Mouse (Mus musculus) v-Abl transformed pro-B cells (cell line): ENCODE data around the gene Cacna1s.

Source experiments
- in situ Hi-C, 2 experiments: fragments of 400-800 bp; cut with MboI; formaldehyde crosslinking; loops; one replicate each; pipeline ENCODE4 v1.15.1; 2025; ENCODE audit not compliant: unreplicated experiment in 2 of 2

Cacna1s gene

DNA sequence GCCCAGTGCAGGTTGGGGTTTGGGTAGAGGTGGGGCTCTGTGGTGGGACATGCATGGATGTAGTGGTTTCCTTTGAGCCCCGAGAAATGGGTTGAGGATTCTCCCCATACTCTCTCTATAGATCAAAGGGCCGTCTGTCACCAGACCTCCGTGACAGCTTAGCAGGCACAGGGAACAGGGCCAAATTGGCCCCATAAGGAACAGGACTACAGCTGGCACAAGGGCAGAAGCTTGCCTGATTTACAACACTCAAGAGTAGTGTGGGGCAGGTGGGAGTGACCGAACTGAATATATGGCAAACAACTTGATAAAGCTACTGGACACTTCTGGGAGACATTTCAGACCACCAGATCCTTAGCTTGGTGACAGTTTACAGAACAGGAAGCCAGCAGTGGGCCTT, 52.2 kb downstream of the Cacna1s start:
- in situ Hi-C loops, result no loop called here

DNA sequence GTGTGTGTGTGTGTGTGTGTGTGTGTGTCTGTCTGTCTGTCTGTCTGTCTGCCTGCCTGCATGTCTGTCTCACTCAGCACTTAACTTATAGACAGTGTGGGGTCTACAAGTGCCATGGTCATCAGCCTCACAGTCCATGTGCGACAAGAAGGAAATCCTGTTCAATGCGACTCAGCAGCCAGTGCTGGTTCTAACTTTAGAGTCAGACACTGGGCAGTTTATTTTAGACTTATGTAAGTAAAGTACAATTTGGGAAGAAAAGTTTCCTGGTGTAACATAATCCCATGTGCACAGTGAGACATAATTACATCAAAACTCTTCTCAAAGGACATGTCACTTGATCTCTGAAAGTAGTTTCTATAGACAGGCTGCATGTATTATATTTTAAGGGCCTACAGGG, 56.9 kb downstream of the Cacna1s start:
- in situ Hi-C loops, result no loop called here

DNA sequence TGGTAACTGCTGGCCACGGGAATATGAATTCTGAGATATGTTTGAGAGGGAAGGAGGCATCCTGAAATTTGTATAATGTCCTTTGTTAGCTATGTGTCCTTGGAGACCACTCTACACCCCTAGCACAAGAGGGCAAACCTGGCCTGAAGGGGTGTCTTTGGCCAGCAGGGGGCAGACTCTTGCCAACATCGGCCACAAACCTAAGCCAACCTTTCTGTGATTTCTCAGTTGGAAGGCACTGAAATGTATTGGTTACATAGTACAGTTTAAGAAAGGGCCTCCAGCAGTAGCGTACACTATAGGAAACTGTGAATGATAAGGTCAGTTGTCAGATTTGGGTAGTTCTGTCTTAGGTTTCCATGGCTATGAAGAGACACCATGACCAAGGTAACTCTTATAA, 63.6 kb downstream of the Cacna1s start:
- in situ Hi-C loops, result loop anchor here (5.0 to 10.0 kb wide), 3 partner anchors 56 to 349 kb away; partner anchors contain the start of gene Kif14 (in 1 of the 2)

DNA sequence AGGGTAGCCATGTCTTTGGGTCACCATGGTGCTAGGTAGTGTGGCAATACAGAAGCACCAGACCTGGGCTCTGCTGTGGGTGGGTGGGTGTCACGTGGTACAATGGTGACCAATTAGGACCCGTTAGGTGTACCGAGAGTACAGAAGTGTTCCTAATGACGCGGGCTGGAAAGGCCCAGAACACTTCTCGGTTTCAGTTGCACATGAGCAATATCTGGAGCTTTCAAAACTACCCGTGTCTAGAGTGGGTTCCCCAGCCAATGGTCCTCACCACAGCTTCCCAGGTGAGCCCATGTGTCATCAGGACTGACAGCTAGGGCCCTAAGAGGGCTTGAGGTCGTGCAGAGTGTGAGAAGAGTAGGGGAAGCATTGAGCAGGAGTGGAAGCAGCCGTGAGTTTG, 64.5 kb downstream of the Cacna1s start:
- in situ Hi-C loops, result loop anchor here (5.0 to 10.0 kb wide), 3 partner anchors 55 to 348 kb away; partner anchors contain the start of gene Kif14 (in 1 of the 2)

DNA sequence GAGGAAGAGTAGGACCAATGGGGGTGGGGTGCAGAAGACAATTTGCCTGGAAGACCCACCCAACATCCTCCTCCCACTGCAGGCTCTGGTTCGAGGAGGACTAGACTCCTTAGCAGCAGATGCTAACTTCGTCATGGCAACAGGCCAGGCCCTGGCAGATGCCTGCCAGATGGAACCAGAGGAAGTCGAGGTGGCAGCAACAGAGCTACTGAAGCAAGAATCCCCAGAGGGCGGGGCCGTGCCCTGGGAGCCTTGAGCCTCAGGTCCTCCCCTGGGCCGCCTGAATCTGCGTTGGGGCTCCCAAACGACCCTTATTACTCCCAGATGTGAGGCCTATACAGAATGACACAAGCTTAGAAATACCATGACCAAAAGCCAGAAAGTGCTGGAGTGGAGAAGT, 66.3 kb downstream of the Cacna1s start:
- in situ Hi-C loops, result loop anchor here (5.0 to 10.0 kb wide), 3 partner anchors 53 to 346 kb away; partner anchors contain the start of gene Kif14 (in 1 of the 2)

DNA sequence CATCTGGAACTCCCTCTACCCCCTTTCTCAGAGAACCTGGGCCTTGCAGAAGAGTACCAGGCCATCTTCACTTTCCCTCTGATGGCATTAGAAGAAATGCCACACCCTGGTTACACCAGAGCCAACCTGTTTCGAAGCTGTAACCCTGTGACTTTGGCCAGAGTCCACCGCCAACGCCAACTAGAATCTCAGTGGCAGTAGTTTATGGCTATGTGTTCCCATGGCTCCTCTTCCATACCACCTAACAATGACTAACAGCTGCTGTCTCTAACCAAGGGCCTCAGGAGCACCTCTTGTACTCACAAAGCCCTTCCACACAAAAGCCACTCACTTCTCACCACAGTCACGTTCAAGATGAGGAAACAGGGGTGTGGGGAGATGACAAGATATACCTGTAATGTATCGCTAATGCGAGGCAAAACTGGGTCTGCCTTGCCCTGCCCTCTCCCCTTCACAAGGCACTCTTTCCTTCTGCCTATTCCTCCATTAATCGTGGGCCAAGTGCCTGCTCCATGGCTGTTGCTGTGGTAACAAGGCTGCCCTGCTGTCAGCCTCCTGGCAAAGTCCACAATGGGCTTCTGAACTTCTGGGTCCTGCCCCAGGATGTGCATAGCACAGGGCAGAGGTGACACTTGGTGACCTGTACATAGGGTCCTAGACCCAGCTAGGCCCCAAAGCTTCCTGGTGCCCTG, 67.2 kb downstream of the Cacna1s start:
- in situ Hi-C loops, result loop anchor here (5.0 to 10.0 kb wide), 3 partner anchors 53 to 345 kb away; partner anchors contain the start of gene Kif14 (in 1 of the 2)

DNA sequence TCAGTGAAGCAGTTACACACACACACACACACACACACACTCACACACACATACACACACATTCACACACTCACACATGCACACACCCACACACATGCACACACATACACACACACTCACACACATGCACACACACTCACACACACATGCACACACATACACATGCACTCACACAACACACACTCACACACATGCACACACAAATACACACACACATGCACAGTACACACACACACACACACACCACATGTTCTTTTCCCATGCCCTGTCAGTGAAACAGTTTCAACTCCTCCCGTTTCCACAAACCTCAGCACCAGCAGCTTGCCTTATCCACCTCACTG, 67.7 kb downstream of the Cacna1s start:
- in situ Hi-C loops, result no loop called here

DNA sequence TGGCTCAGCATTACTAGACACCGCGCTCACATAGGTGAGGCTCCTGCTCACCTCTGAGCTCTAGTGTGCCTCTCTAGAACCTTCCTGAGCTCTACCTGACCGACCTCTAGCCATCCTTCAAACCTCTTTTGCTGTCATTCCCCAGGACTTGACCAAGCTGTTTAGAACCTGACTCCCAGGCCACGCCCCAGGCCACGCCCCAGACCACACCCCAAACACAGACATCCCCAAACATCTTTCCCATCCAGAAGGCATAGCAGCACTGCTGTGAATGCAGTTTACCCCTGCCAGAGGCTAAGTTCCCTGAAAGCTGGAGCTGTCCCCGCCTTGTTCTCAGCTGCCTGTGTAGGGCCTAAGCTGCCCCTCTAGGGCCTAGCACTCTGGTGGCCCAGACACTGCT, 68.2 kb downstream of the Cacna1s start:
- in situ Hi-C loops, result no loop called here

DNA sequence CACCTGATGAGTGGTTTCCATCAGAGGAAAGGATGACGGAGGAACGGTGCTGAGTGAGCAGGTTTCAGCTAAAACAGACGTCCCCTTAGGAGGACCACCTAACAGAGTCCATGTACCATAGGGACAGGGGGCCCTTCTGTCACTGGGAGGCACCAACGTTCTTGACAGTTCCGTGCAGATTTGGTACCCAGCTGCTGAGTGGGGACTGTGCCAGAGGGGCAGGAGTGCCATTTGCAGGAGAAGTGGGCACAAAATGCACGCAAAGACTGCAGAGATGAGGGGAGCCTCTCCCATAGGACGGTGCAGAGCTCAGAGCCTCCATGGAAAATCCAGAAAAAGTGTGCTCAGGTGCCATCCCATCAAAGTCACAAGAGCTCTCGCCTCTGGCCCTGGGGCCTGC, 69.5 kb downstream of the Cacna1s start:
- in situ Hi-C loops, result no loop called here

DNA sequence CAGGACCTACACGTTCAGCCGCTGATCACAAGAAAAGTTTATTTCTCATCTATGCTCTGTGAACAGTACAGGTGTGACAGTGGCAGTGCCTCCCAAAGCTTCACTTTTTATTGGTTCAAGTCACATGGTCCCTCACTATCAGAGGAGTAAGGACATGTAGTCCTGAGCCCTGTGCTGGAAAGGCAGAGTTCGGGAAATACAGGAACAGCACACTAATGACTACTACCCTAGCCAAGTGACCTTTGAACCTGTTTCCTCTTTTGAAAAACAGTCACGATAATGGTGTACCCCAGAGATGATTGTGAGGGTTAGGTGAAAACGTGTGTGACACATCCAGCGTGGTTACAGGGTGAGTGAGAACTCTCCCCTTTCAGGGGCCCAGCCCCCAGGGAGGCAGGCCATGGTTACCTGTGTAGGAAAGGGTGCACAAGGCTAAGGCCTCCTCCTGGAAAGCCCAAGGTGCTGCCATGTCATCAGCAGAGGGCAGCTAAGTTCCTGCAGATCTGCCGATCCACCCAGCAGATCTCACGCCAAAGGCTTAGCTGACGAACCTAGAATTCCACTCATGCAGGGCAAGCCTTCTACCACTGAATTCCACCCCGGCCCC, 73.7 kb downstream of the Cacna1s start:
- in situ Hi-C loops, result loop anchor here in 1 of 2 experiments (25.0 kb wide), 1 partner anchor 1761 kb away; no protein-coding TSS in a partner anchor

DNA sequence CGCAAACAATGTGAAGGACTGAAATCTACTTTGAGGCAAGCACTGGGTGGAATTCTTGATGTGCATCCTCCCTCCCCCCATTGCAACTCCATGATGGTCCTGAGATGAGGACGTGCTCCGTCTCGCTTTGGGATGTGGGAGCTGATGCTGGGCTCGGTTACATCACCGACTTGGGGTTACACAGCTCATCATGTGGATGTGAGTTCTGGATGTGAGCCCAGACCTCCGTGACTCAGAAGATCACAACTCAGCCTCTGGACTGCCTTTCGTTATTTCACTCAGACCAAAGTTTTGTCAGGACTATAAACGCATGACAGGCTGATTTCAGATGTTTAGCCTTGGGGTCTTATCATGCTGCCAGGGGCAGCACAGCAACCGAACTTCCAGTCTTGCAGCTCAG, 74.3 kb downstream of the Cacna1s start:
- in situ Hi-C loops, result loop anchor here in 1 of 2 experiments (25.0 kb wide), 1 partner anchor 1760 kb away; no protein-coding TSS in a partner anchor

DNA sequence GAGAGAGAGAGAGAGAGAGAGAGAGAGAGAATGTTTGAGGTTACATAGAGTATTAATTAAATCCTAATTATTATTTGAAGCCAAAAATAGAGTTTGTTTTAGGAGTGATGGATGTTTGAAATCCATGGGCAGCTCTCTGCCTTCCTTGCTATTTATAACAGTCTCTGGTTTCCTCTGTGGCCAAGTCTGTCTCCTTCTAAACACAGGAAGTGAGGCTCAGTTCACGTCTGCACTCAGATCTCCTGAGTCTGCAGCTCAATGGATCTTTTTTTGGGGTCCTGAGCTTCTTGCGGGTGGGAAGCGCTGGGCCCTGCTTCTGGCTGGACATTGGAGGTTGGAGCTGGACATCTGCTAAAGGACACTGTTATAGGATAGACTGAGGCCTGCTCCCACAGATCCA, 75.3 kb downstream of the Cacna1s start:
- in situ Hi-C loops, result loop anchor here in 1 of 2 experiments (25.0 kb wide), 1 partner anchor 1759 kb away; no protein-coding TSS in a partner anchor

DNA sequence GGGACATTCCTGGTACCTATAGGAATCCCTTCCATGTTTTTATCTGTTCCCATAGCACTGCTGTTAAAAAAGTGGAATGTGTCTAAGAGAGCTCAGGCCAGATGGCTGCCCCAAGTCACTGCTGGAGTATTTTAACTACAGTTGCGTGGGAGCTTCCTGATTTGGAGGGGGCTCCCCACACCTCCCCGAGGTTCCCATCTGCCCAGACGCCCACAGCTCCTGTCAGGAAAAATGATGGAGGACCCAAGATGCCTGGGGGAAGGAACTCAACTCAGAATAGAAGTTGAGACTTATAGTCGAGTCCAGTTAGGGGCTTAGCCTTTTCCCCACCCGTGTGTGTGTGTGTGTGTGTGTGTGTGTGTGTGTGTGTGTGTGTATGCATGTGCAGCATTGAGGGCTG, 75.9 kb downstream of the Cacna1s start:
- in situ Hi-C loops, result loop anchor here in 1 of 2 experiments (25.0 kb wide), 1 partner anchor 1759 kb away; no protein-coding TSS in a partner anchor

DNA sequence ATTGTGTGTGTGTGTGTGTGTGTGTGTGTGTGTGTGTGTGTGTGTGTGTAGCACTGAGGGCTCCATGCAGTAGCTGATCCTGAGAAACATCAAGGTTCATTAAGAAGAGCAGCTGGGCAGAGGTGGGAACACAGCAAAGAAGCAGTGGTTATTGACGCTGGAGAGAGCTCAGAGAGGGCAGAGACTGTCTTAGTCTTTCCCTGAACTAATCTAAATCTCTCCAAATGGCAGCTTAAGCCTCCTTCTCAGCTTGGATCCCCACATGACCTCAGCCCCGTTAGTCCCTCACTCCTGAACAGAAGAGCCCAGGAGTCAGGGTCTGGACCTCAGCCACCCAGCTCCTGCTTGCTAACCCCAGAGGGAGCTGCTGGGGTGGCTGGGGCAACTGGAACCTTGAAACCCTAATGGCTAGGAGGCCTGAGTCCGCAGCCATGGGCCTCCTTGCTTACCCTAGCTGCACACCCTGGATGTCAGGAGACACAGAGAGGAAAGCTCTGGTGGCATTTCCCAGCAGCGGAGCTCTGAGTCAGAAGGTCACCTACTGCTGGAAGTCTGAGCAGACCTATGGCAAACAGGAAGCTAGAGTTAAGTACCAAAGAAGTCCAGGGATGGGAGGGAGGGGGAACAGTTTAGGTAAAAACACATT, 76.5 kb downstream of the Cacna1s start:
- in situ Hi-C loops, result loop anchor here in 1 of 2 experiments (25.0 kb wide), 1 partner anchor 1758 kb away; no protein-coding TSS in a partner anchor

DNA sequence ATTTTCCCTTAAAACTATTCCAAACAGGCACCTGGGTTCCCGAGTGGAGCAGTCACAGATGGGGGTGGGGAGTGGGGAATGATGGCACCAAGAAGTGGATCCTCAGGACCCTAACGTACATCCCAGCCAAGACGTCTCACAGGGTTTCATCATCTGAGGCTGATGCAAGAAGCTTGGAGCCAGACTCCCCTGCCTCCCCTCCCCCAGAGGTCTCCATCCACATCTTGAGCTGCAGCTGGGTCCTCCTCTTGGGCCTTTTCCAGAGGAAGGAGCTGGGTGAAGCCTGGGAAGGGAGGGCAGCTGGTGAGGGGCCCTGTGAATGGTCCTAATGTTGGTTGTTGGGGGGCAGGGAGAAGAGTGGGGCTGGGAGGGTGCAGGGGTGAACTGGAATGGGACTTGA, 77.6 kb downstream of the Cacna1s start:
- in situ Hi-C loops, result loop anchor here in 1 of 2 experiments (25.0 kb wide), 1 partner anchor 1757 kb away; no protein-coding TSS in a partner anchor

DNA sequence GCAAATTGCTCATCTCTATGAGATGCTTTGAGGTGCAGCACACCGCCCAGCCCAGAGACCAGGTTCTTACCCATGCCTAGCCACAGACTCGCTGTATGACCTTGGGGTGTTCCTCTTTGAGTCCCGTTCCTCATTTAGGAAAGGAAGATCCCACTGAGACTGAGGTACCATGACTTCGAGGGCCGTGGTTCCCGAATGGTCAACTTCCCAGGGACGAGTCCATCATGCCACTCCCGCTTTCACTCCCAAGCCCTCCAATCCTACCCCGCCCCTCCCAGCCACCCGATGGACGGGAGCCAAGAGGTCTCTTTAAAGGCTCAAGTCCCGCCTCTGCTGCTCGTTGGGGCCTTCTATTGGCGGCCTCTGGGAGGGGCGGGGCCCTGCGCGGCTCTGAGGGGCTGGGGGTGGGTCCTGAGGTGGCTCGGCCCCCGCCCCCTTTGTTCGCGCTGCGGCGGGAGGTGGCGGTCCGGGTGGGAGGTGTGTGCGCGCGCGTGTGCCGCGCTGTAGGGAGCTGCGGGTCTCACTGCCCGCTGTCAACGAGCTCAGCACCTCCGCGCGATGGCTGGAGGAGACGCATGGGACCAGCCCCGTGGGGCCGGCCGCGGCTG, 78.5 kb downstream of the Cacna1s start, which contains the start of gene Kif21b:
TSS of gene Kif21b (plus strand) at position 439 of the 608 bp plus-strand sequence.
- in situ Hi-C loops, result loop anchor here in 1 of 2 experiments (25.0 kb wide), 1 partner anchor 1756 kb away; no protein-coding TSS in a partner anchor

DNA sequence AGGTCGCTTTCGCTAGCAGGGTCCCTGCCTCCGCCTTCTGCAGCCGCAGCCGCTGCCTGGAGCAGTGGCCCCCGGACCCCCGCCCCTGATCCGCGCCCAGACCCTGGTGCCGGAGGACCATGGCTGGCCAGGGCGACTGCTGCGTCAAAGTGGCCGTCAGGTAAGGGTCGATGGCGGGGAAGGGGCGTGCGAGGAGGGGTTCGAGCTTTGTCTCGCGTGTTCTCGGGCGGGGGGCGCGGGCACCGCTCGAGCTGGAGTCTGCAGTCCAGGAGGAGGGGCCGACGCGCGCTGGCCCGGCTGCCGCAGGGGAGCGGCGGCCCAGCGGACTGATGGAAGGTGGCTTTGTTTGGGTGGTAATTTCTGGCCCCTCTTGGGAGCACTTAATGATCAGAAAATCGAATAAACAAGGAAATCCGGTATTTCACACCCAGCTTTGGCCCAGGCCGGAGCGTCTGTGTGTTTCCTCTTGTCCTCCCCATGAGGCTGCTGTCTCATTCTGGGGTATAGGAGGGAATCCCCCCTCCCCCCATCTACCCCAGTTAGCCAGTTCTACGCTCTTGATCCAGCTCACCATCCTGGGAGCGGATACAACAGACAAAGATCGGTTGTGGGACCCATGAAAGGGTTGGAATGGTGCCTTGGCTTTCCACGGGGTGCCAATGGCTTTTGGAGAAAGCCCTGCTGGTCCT, 79.2 kb downstream of the Cacna1s start:
- in situ Hi-C loops, result loop anchor here in 1 of 2 experiments (25.0 kb wide), 1 partner anchor 1756 kb away; no protein-coding TSS in a partner anchor

DNA sequence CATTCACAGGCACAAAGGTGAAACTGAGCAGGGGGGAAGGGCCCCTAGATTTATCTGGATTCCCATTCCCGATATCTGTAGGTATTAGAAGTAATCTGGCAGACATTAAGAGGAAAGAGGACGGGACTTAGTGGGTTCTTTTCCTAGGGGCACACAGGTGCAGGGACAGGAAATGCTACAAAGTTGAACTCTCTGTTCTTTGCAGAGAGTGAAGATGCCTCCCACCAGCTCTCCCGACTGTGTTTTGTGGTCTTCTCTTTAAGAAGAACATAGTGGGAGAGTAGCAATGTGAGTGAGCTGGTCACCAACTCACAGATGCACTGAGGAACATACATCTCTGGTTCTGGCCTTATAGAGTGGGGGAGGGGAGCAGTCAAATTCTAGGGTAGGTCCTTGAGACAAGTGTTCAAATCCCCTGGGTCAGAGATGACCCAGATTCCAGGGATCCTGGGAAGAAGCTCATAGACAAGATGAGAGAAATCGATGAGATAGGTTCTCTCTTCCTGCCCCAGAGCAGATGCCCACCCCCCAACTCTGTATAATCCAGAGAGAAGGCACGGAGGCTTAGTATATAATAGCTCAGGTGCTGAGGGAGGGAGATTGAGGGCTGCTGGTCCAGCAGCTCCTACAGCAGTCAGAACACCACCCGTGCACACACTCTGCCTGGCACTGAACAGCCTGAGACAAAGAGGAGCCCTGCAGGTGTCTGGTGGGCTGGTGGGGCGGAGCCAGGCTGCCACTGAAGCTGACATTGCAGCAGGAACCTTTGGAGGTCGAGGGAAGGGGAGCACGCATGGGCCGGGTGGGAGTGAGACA, 80.0 kb downstream of the Cacna1s start:
- in situ Hi-C loops, result loop anchor here in 1 of 2 experiments (25.0 kb wide), 1 partner anchor 1755 kb away; no protein-coding TSS in a partner anchor
